Mouse (Mus musculus) central nervous system, embryonic 18 days (tissue): ENCODE results near the gene Olfr166. TPM values are rescaled to one million over a fixed set of nuclear protein-coding genes. Genes with fewer than 3 reads are reported as not detected.

Source experiments
- polyA plus RNA-seq: library from polyadenylated mRNA; depleted of rRNA; stranded (reverse); fragments of >200 nt; gene quantifications from 2 replicates; pipeline ENCODE4 v1.2.3, GENCODE M21; 2012; rRNA removed

Gene Olfr166
- polyA plus RNA-seq = not detected in 2 replicates

DNA sequence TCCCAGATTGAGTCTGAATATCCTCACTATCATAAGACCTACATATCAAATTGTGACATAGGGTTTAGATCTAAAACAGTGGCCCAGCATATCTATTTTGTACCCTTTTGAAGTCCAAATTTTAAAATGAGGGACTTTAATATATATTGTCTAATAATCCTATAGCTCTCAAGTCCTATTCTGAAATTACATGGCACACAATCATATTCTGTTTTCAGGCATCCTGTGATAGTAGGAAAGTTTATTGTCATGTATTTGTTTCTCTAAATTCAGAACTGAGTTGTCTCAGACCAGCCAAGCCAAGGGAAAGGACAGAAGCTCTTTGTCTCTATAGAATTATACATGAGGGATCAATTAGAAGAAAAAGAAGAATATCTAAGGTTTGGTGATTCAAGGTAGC lies at the start of gene Olfr166:
Olfr166 (plus strand) TSS at position 301 of the 400 bp plus-strand sequence.

DNA sequence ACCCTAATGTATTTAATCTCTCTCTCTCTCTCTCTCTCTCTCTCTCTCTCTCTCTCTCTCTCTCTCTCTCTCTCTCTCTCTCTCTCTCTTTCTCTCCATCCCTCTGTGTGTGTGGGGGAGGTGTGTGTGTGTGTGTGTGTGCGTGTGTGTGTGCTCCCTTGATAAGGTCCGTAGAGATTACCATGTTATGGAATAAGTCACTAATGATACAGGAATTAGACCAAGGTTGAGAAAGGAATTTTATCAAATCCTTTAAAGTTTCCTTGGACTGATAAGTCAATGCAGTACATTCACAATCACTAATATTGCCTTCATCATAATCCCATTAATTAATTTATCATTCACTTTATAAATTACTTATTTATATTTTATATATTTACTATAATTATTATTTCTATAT lies 38.7 kb downstream of the Olfr166 start, which contains the start of gene Olfr167:
Olfr167 (minus strand) TSS at position 101 of the 400 bp plus-strand sequence.

DNA sequence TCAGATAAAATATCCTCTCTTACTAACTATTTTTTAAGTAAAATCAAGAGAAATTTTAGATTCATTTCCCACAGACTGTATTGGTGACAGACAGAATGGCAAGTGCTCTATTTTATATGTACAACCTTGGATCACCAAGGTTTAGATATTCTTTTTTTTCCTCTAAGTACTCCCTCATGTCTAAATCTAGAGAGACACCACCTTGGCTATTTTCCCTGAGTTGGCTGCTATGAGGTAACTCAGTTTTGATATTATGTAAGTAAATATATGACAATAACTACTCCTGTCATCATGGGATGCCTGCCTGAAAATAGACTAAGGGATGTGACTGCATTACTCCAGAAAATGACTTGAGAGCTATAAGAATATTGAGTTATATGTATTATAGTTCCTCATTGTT lies 52.0 kb downstream of the Olfr166 start, which contains the start of gene Olfr168:
Olfr168 (minus strand) TSS at position 101 of the 400 bp plus-strand sequence.

Other genes with a start within 250 kb of the Olfr166 start
- not detected in 2 replicates for gene Olfr164, start 169.6 kb upstream of the Olfr166 start, polyA plus RNA-seq
- not detected in 2 replicates for gene Olfr165, start 60.6 kb upstream of the Olfr166 start, polyA plus RNA-seq
- not detected in 2 replicates for gene Olfr167, start 38.6 kb downstream of the Olfr166 start, polyA plus RNA-seq
- not detected in 2 replicates for gene Olfr168, start 51.9 kb downstream of the Olfr166 start, polyA plus RNA-seq
- not detected in 2 replicates for gene Olfr169, start 88.1 kb downstream of the Olfr166 start, polyA plus RNA-seq
- not detected in 2 replicates for gene Olfr170, start 128.2 kb downstream of the Olfr166 start, polyA plus RNA-seq
- not detected in 2 replicates for gene Olfr171, start 146.2 kb downstream of the Olfr166 start, polyA plus RNA-seq
- 0.01 TPM in 1 of 2 replicates, not detected in the other for gene Lamp3, start 222.7 kb downstream of the Olfr166 start, polyA plus RNA-seq